Mouse (Mus musculus) midbrain, embryonic 14.5 days (tissue): Measurements from ENCODE around the gene Abl1. TPM values are rescaled to one million over a fixed set of nuclear protein-coding genes. Genes with fewer than 3 reads are reported as not detected.

Experiments used
- ATAC-seq: fragments of 200-750 bp; cut with Nextera tagmentation; 2 replicates; pipeline ENCODE4 v1.8.0; 2017; ENCODE audit warnings: moderate number of reproducible peaks, moderate library complexity; ENCODE audit not compliant: low FRiP score, low TSS enrichment
- DNase-seq: peaks from one replicate; pipeline ENCODE4 v3.0.0-alpha.2; 2015
- H3K27ac ChIP-seq: fragments of 300-500 bp; sonication (generic); replicated peaks from 2 replicates; pipeline ENCODE4 v1.5.1; 2014; ENCODE audit warnings: mild to moderate bottlenecking, low read depth, low read length, moderate library complexity
- H3K27me3 ChIP-seq: fragments of 300-500 bp; sonication (generic); 2 replicates; pipeline ENCODE4 v1.6.1; 2014; ENCODE audit warnings: low read length, control low read depth, mixed read lengths; ENCODE audit not compliant: control insufficient read depth, insufficient read depth
- H3K36me3 ChIP-seq: fragments of 300-500 bp; sonication (generic); 2 replicates; pipeline ENCODE4 v1.6.1; 2014; ENCODE audit warnings: low read length, control low read depth; ENCODE audit not compliant: control insufficient read depth, insufficient read depth
- H3K4me1 ChIP-seq: fragments of 300-500 bp; sonication (generic); 2 replicates; pipeline ENCODE4 v1.6.1; 2014; ENCODE audit warnings: mild to moderate bottlenecking, antibody characterized with exemption, low read length, control low read depth; ENCODE audit not compliant: control insufficient read depth, insufficient read depth
- H3K4me2 ChIP-seq: fragments of 300-500 bp; sonication (generic); 2 replicates; pipeline ENCODE4 v1.6.1; 2014; ENCODE audit warnings: mild to moderate bottlenecking, low read length, moderate library complexity
- H3K4me3 ChIP-seq: fragments of 300-500 bp; sonication (generic); replicated peaks from 2 replicates; pipeline ENCODE4 v1.5.1; 2014; ENCODE audit warnings: low read depth, low read length
- H3K9ac ChIP-seq: fragments of 300-500 bp; sonication (generic); replicated peaks from 2 replicates; pipeline ENCODE4 v1.6.1; 2014; ENCODE audit warnings: mild to moderate bottlenecking, low read length, moderate library complexity
- H3K9me3 ChIP-seq: fragments of 300-500 bp; sonication (generic); 2 replicates; pipeline ENCODE4 v1.6.1; 2016; ENCODE audit warnings: low read length, control low read depth, mixed read lengths; ENCODE audit not compliant: control insufficient read depth
- WGBS: fragments of 180-500 bp; shearing (Covaris S2); extraction: QIAGEN DNeasy Blood & Tissue Kit; methylation state at CpG from one replicate; pipeline ENCODE4 v1.1.7; 2014; 5-methylcytosine and 5-hydroxymethylcytosine counted together
- polyA plus RNA-seq: library from polyadenylated mRNA; unstranded; fragments of >200 nt; fragmentation: Nextera tagmentation; extraction: Ambion mirVana; gene quantifications from 2 replicates; pipeline ENCODE4 v1.2.1, GENCODE M21; 2014

The Abl1 gene
- polyA plus RNA-seq, 1 experiment from 2014 or later: 27.6 TPM

- H3K27me3 ChIP-seq: no peaks in the 10 kb centered on the region
- no peak for DNase-seq
- H3K4me2 ChIP-seq: no peak overlapping the region
- no peak overlapping the region for H3K27ac ChIP-seq
- 0 out of 2 replicates have a peak, but pooled peaks cover 5% of the 10 kb centered on the region for H3K36me3 ChIP-seq
- H3K4me1 ChIP-seq: no peaks in the 10 kb centered on the region; the same call in 1 of the 2 replicates
- no peak for ATAC-seq
- H3K9me3 ChIP-seq: no peaks in the 10 kb centered on the region
- H3K4me3 ChIP-seq: no peak overlapping the region
- no peak overlapping the region for H3K9ac ChIP-seq
Observed at GRCm38 (mm10) chr2:31705914-31706313, 17.7 kb downstream of the Abl1 start.

GRCm38 (mm10) chr2:31706531-31706930, 18.4 kb downstream of the Abl1 start:
- Histone ChIP-seq H3K9me3 (no peaks in the 10 kb centered on the region), H3K4me2 (no peak overlapping the region), H3K27me3 (no peaks in the 10 kb centered on the region), H3K4me1 (no peaks in the 10 kb centered on the region), H3K4me3 (no peak overlapping the region), H3K9ac (no peak overlapping the region), H3K36me3 (0 out of 2 replicates have a peak, but pooled peaks cover 5% of the 10 kb centered on the region), H3K27ac (no peak overlapping the region)
- no peak for ATAC-seq
- WGBS: 82% methylated on average over 2 of the region's 2 CpGs
- DNase-seq: no peak

- Histone ChIP-seq H3K4me2 (no peak overlapping the region), H3K36me3 (peaks cover 3% of the 10 kb centered on the region; the same call in 1 of the 2 replicates), H3K4me3 (no peak overlapping the region), H3K9ac (no peak overlapping the region), H3K27me3 (no peaks in the 10 kb centered on the region), H3K27ac (no peak overlapping the region), H3K4me1 (no peaks in the 10 kb centered on the region), H3K9me3 (no peaks in the 10 kb centered on the region)
- 95% methylated on average over 2 of the region's 2 CpGs for WGBS
- DNase-seq: no peak
- ATAC-seq: no peak
Observed at GRCm38 (mm10) chr2:31712716-31713115, 24.5 kb downstream of the Abl1 start.

- ATAC-seq (no peak), DNase-seq (no peak)
- Histone ChIP-seq H3K36me3 (peaks cover 3% of the 10 kb centered on the region; the same call in 1 of the 2 replicates), H3K27ac (no peak overlapping the region), H3K4me2 (no peak overlapping the region), H3K27me3 (no peaks in the 10 kb centered on the region), H3K4me3 (no peak overlapping the region), H3K4me1 (no peaks in the 10 kb centered on the region), H3K9me3 (no peaks in the 10 kb centered on the region), H3K9ac (no peak overlapping the region)
- 91% methylated on average over 3 of the region's 3 CpGs for WGBS
Observed at GRCm38 (mm10) chr2:31713813-31714212, 25.6 kb downstream of the Abl1 start.

- 100% methylated on average over 4 of the region's 4 CpGs for WGBS
- Histone ChIP-seq H3K27ac (no peak overlapping the region), H3K36me3 (peaks cover 3% of the 10 kb centered on the region; the same call in 1 of the 2 replicates), H3K4me1 (no peaks in the 10 kb centered on the region), H3K4me2 (no peak overlapping the region), H3K27me3 (no peaks in the 10 kb centered on the region), H3K9me3 (no peaks in the 10 kb centered on the region), H3K9ac (no peak overlapping the region), H3K4me3 (no peak overlapping the region)
- DNase-seq: no peak
- no peak for ATAC-seq
Observed at GRCm38 (mm10) chr2:31714780-31715179, 26.6 kb downstream of the Abl1 start.

- H3K27ac ChIP-seq: no peak overlapping the region
- no peak overlapping the region for H3K4me2 ChIP-seq
- whole genome bisulfite sequencing: 89% methylated on average over 7 of the region's 7 CpGs
- H3K4me1 ChIP-seq: no peaks in the 10 kb centered on the region
- peaks cover 3% of the 10 kb centered on the region; the same call in 1 of the 2 replicates for H3K36me3 ChIP-seq
- no peaks in the 10 kb centered on the region for H3K9me3 ChIP-seq
- H3K27me3 ChIP-seq: no peaks in the 10 kb centered on the region
- H3K4me3 ChIP-seq: no peak overlapping the region
- ATAC-seq: no peak
- no peak for DNase-seq
- no peak overlapping the region for H3K9ac ChIP-seq
Observed at GRCm38 (mm10) chr2:31715985-31716384, 27.8 kb downstream of the Abl1 start.

GRCm38 (mm10) chr2:31719202-31719880, 31.2 kb downstream of the Abl1 start:
- no peak overlapping the region for H3K9ac ChIP-seq

GRCm38 (mm10) chr2:31719944-31720343, 31.8 kb downstream of the Abl1 start:
- DNase-seq: no peak
- H3K9ac ChIP-seq: no peak overlapping the region
- no peaks in the 10 kb centered on the region for H3K9me3 ChIP-seq
- H3K4me3 ChIP-seq: no peak overlapping the region
- H3K4me2 ChIP-seq: no peak overlapping the region
- no peak for ATAC-seq
- no peaks in the 10 kb centered on the region for H3K4me1 ChIP-seq
- WGBS: 78% methylated on average over 2 of the region's 2 CpGs
- no peaks in the 10 kb centered on the region for H3K36me3 ChIP-seq
- H3K27ac ChIP-seq: no peak overlapping the region
- no peaks in the 10 kb centered on the region for H3K27me3 ChIP-seq

More at GRCm38 (mm10) chr2:31719202-31719880, 31.2 kb downstream of the Abl1 start:
- H3K4me1 ChIP-seq: no peaks in the 10 kb centered on the region
- ATAC-seq (no peak), DNase-seq (no peak)
- H3K4me2 ChIP-seq: no peak overlapping the region
- no peak overlapping the region for H3K4me3 ChIP-seq
- no peak overlapping the region for H3K27ac ChIP-seq
- no peaks in the 10 kb centered on the region for H3K27me3 ChIP-seq
- H3K36me3 ChIP-seq: no peaks in the 10 kb centered on the region
- H3K9me3 ChIP-seq: no peaks in the 10 kb centered on the region
- WGBS: 88% methylated on average over 6 of the region's 6 CpGs

- no peaks in the 10 kb centered on the region for H3K4me1 ChIP-seq
- no peak overlapping the region for H3K9ac ChIP-seq
- H3K27me3 ChIP-seq: no peaks in the 10 kb centered on the region
- H3K27ac ChIP-seq: no peak overlapping the region
- no peak overlapping the region for H3K4me3 ChIP-seq
- H3K9me3 ChIP-seq: no peaks in the 10 kb centered on the region
- 65% methylated on average over 4 of the region's 4 CpGs for WGBS
- H3K36me3 ChIP-seq: no peaks in the 10 kb centered on the region
- DNase-seq (peak; percentile 31), ATAC-seq (no peak)
- no peak overlapping the region for H3K4me2 ChIP-seq
Observed at GRCm38 (mm10) chr2:31720783-31721182, 32.6 kb downstream of the Abl1 start.
